Mouse (Mus musculus) C2C12 (cell line): ENCODE data around the gene Tiprl. TPM values are rescaled to one million over a fixed set of nuclear protein-coding genes. Genes with fewer than 3 reads are reported as not detected.

Experiments
- H3K27me3 ChIP-seq: one replicate; pipeline ENCODE4 v1.6.1; 2011; ENCODE audit not compliant: control insufficient read depth, insufficient read depth, insufficient read length
- H3K36me3 ChIP-seq: one replicate; pipeline ENCODE4 v1.6.1; 2011; ENCODE audit not compliant: control insufficient read depth, insufficient read depth
- H3K4me3 ChIP-seq: one replicate; pipeline ENCODE4 v1.5.1; 2011; ENCODE audit warnings: mild to moderate bottlenecking, control low read depth; ENCODE audit not compliant: poor library complexity, insufficient read depth, severe bottlenecking
- H3K79me2 ChIP-seq: one replicate; pipeline ENCODE4 v1.6.1; 2011; ENCODE audit not compliant: control insufficient read depth, insufficient read depth
- H3K79me3 ChIP-seq: one replicate; pipeline ENCODE4 v1.6.1; 2011; ENCODE audit warnings: low read depth, control low read depth
- H3ac ChIP-seq: one replicate; pipeline ENCODE3; 2011; ENCODE audit warnings: low read depth; ENCODE audit not compliant: control insufficient read depth, insufficient read length
- CEBPB ChIP-seq: IDR thresholded peaks from one replicate; pipeline ENCODE4 v1.6.1; 2011; ENCODE audit warnings: low read depth, mild to moderate bottlenecking, control low read depth, moderate library complexity
- CTCF ChIP-seq: IDR thresholded peaks from one replicate; pipeline ENCODE4 v1.5.1; 2011; ENCODE audit not compliant: control insufficient read depth, insufficient read depth, insufficient read length
- FOSL1 ChIP-seq: IDR thresholded peaks from one replicate; pipeline ENCODE4 v1.8.0; 2011; ENCODE audit warnings: mild to moderate bottlenecking, low read length; ENCODE audit not compliant: poor library complexity, insufficient read depth, severe bottlenecking
- MAX ChIP-seq: IDR thresholded peaks from one replicate; pipeline ENCODE4 v1.6.1; 2011; ENCODE audit warnings: mild to moderate bottlenecking, control low read depth
- MYOD1 ChIP-seq: IDR thresholded peaks from one replicate; pipeline ENCODE4 v1.6.1; 2011; ENCODE audit warnings: low read depth; ENCODE audit not compliant: control insufficient read depth, insufficient read length
- MYOG ChIP-seq: IDR thresholded peaks from one replicate; pipeline ENCODE4 v1.6.1; 2011; ENCODE audit not compliant: control insufficient read depth, insufficient read length; ENCODE audit errors: extremely low read depth
- USF1 ChIP-seq: IDR thresholded peaks from one replicate; pipeline ENCODE4 v1.6.1; 2011; ENCODE audit warnings: low read depth, mild to moderate bottlenecking, control low read depth, moderate library complexity
- polyA plus RNA-seq: library from polyadenylated mRNA; unstranded; fragments of >200 nt; fragmentation: generic; extraction: Trizol; gene quantifications from one replicate; pipeline ENCODE4 v1.2.1, GENCODE M21; 2012; ENCODE audit warnings: missing spikeins

Tiprl gene
- polyA plus RNA-seq, 1 experiment = 31.3 TPM

DNA sequence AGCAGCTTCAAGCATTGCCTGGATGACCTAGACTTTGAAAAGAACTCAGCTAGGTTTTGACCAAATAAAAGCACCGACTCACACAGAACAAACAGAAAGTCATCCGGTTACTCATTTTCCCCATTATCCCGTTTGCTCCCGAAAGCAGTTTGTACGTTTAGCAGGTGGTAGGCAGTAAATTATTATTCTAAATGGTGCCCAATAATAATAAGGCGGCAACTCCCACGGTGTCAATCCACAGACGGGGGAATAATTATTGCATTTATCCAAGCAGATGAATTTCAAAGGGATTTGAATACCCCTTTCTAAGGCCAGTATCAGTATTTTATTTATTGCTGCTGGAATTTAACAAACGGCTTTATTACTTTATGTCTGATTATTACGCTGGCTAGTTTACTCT is 43.9 kb upstream of the Tiprl start:
- Histone ChIP-seq H3K27me3 (no peaks in the 10 kb centered on the region), H3K79me3 (no peaks in the 10 kb centered on the region), H3K36me3 (no peaks in the 10 kb centered on the region), H3K79me2 (no peaks in the 10 kb centered on the region), H3ac (no peak overlapping the region), H3K4me3 (no peak overlapping the region)
- TF ChIP-seq MYOG (no peak), CEBPB (no peak), USF1 (no peak), MAX (no peak), FOSL1 (no peak), MYOD1 (no peak), CTCF (no peak)

DNA sequence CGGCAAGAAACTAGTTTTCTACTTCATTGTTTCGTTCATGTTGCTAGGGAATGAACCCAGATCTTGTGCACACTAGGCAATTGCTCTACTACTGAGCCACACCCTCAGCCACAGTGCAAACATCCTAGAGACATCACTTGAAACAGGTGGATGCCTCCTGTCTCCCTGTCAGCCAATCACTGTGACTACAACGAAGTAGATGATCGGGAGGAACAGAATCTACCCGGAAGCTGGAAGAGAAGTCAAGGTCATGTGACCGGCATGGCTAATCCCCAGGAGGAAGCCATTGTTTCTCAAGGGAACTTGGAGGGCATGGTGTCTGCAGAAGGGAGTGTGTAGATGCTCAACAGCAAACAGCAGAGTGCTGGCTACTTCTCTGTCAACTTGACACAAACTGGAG is 38.1 kb upstream of the Tiprl start:
- Histone ChIP-seq H3K79me3 (no peaks in the 10 kb centered on the region), H3ac (no peak overlapping the region), H3K4me3 (no peak overlapping the region), H3K79me2 (no peaks in the 10 kb centered on the region), H3K36me3 (no peaks in the 10 kb centered on the region), H3K27me3 (no peaks in the 10 kb centered on the region)
- TF ChIP-seq CEBPB (no peak), FOSL1 (no peak), MYOG (no peak), MYOD1 (no peak), USF1 (no peak), MAX (no peak), CTCF (no peak)

DNA sequence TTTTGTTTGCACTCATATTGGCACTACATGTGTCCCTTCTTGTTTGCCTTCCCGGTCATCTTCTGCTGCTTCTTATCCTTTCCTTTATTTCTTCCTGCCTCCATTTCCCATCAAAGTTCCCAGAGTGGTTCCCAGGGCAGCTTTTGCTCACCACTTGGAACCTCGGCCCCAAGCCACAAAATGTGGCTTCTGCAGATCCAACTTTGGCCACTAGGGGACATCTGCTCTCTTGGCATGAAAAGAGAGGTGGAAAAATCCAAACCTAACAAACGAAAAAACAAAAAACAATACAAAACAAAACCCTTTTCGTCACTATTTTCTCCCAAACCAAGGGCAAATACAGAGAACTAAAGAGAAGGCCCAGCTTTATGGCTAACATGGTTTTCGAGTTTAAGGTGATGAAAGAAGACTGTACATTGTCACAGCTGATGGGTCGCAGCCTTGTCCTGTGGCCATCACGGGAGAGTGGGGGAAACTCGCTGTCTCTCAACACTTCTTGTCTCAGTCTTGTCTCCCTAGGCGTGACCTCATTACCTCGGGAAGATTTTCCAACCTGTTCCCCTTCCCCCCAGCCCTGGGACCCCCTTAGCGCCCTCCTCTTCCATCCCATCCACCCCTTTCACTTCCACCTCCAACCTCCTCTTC is 15.4 kb upstream of the Tiprl start:
- no peak overlapping the region for H3K4me3 ChIP-seq
- TF ChIP-seq CTCF (no peak), CEBPB (no peak), USF1 (no peak), MYOD1 (no peak), MAX (no peak), MYOG (no peak), FOSL1 (no peak)
- H3K27me3 ChIP-seq = no peaks in the 10 kb centered on the region
- no peaks in the 10 kb centered on the region for H3K36me3 ChIP-seq
- no peak overlapping the region for H3ac ChIP-seq
- no peaks in the 10 kb centered on the region for H3K79me2 ChIP-seq
- no peaks in the 10 kb centered on the region for H3K79me3 ChIP-seq

DNA sequence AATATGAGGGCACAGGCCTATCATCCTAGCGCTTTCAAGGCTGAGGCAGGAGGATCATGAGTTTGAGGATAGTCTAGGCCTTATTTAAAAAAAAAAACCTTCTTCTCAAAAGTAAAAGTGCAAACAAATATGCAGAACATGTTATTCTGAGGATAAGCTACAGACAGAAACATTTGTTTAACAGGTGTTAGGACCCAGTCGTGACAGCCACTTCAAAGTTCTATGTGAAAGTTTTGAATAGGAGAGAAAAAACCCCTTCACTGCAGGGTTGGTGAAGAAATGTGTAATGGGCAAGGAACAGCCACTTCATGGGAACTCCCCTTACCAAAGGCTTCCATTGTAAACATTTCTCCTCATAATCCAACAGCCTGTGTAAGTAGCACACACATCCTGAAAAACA is 13.8 kb upstream of the Tiprl start:
- Histone ChIP-seq H3K79me2 (no peaks in the 10 kb centered on the region), H3K27me3 (no peaks in the 10 kb centered on the region), H3K4me3 (no peak overlapping the region)

DNA sequence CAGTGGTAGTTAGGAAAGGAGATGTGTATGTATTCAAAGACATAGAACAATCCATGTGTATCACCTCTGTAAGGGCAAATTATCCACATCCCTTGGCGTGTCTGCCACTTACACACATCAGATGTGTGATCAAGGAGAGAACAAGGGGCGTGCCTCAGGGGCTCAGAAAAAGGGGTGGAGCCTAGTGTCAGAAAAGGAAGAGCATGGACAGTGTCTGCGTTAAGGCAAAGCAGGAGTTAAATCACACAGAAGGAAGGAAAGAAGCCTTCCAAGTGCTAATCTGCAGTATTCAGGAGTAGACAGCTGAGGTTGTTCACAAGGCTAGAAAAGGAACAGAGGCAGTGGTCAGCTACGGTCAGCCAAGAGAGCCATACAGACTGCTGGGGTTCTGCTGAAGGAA is 12.0 kb upstream of the Tiprl start:
- TF ChIP-seq FOSL1 (no peak), CTCF (no peak), CEBPB (no peak), USF1 (no peak), MYOD1 (no peak), MAX (no peak), MYOG (no peak)
- no peaks in the 10 kb centered on the region for H3K79me3 ChIP-seq
- H3K36me3 ChIP-seq = no peaks in the 10 kb centered on the region
- H3K79me2 ChIP-seq = no peaks in the 10 kb centered on the region
- no peak overlapping the region for H3ac ChIP-seq
- H3K27me3 ChIP-seq = no peaks in the 10 kb centered on the region
- no peak overlapping the region for H3K4me3 ChIP-seq

More for the DNA sequence above, 13.8 kb upstream of the Tiprl start:
- Histone ChIP-seq H3ac (no peak overlapping the region), H3K79me3 (no peaks in the 10 kb centered on the region), H3K36me3 (no peaks in the 10 kb centered on the region)
- TF ChIP-seq MAX (no peak), CEBPB (no peak), CTCF (no peak), MYOD1 (no peak), USF1 (no peak), MYOG (no peak), FOSL1 (no peak)

DNA sequence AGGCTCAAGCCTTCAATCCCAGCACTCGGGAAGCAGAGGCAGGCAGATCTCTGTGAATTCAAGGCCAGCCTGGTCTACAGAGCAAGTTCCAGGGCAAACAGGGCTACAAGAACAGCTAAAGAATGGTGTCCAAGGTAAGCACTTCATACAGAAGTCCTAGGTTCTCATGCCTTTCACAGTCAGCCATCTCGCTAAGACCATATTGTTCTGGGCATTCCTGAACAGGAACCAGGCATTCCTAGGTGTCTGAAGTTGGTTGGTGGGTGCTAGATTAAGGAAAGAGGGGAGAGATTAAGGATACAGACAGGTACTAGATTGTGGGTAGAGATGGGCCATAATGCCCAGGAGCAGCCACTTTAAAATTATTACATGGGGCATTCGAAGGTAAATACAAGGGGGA is 11.0 kb upstream of the Tiprl start:
- H3K4me3 ChIP-seq = no peak overlapping the region
- H3ac ChIP-seq = no peak overlapping the region
- H3K79me2 ChIP-seq = no peaks in the 10 kb centered on the region
- H3K36me3 ChIP-seq = no peaks in the 10 kb centered on the region
- H3K27me3 ChIP-seq = no peaks in the 10 kb centered on the region
- no peaks in the 10 kb centered on the region for H3K79me3 ChIP-seq
- TF ChIP-seq FOSL1 (no peak), MYOD1 (no peak), USF1 (no peak)
